Mouse (Mus musculus) liver, embryonic 11.5 days (tissue): ENCODE results near the gene Ccdc194. TPM values are rescaled to one million over a fixed set of nuclear protein-coding genes. Genes with fewer than 3 reads are reported as not detected.

ENCODE experiments used
- ATAC-seq: fragments of 200-750 bp; cut with Nextera tagmentation; replicated peaks from 2 replicates; pipeline ENCODE4 v1.8.0; 2017; ENCODE audit warnings: moderate number of reproducible peaks, mild to moderate bottlenecking, moderate TSS enrichment, moderate library complexity; ENCODE audit not compliant: low FRiP score
- DNase-seq: peaks from one replicate; pipeline ENCODE4 v3.0.0-alpha.2; 2017; ENCODE audit warnings: low spot score
- H3K27ac ChIP-seq: fragments of 300-500 bp; sonication (generic); 2 replicates; pipeline ENCODE4 v1.5.1; 2014; ENCODE audit warnings: mild to moderate bottlenecking, low read depth, low read length, control low read depth
- H3K27me3 ChIP-seq: fragments of 300-500 bp; sonication (generic); replicated peaks from 2 replicates; pipeline ENCODE4 v1.6.1; 2014; ENCODE audit warnings: low read length, mixed read lengths; ENCODE audit not compliant: control insufficient read depth, insufficient read depth
- H3K36me3 ChIP-seq: fragments of 300-500 bp; sonication (generic); 2 replicates; pipeline ENCODE4 v1.6.1; 2014; ENCODE audit warnings: mild to moderate bottlenecking, low read length, moderate library complexity, mixed read lengths; ENCODE audit not compliant: control insufficient read depth, insufficient read depth
- H3K4me1 ChIP-seq: fragments of 300-500 bp; sonication (generic); replicated peaks from 2 replicates; pipeline ENCODE4 v1.6.1; 2014; ENCODE audit warnings: low read length, mixed read lengths; ENCODE audit not compliant: control insufficient read depth, insufficient read depth
- H3K4me2 ChIP-seq: fragments of 300-500 bp; sonication (generic); 2 replicates; pipeline ENCODE4 v1.6.1; 2014; ENCODE audit warnings: mild to moderate bottlenecking, control low read depth, moderate library complexity
- H3K4me3 ChIP-seq: fragments of 300-500 bp; sonication (generic); 2 replicates; pipeline ENCODE4 v1.5.1; 2014; ENCODE audit warnings: low read depth, low read length, control low read depth
- H3K9ac ChIP-seq: fragments of 300-500 bp; sonication (generic); 2 replicates; pipeline ENCODE4 v1.6.1; 2014; ENCODE audit warnings: low read depth, low read length, control low read depth
- H3K9me3 ChIP-seq: fragments of 300-500 bp; sonication (generic); 2 replicates; pipeline ENCODE4 v1.6.1; 2016; ENCODE audit warnings: low read length, inconsistent platforms, mixed read lengths; ENCODE audit not compliant: control insufficient read depth
- WGBS: fragments of 180-500 bp; shearing (Covaris S2); extraction: QIAGEN DNeasy Blood & Tissue Kit; methylation state at CpG from one replicate; pipeline ENCODE4 v1.1.7; 2014; 5-methylcytosine and 5-hydroxymethylcytosine counted together
- polyA plus RNA-seq: library from polyadenylated mRNA; unstranded; fragments of >200 nt; fragmentation: Nextera tagmentation; extraction: Ambion mirVana; gene quantifications from 2 replicates; pipeline ENCODE4 v1.2.1, GENCODE M21; 2014

The Ccdc194 gene
- polyA plus RNA-seq, 1 experiment from 2014 or later, result 0.44 TPM

GRCm38 (mm10) chr8:71509316-71509715 lies 16.2 kb downstream of the Ccdc194 start:
- 67% methylated on average over 2 of the region's 2 CpGs for WGBS
- peaks cover 35% of the 10 kb centered on the region for H3K27me3 ChIP-seq
- no peak overlapping the region for H3K9ac ChIP-seq

GRCm38 (mm10) chr8:71507589-71508104 lies 17.9 kb downstream of the Ccdc194 start:
- Histone ChIP-seq H3K27me3 (peaks cover 35% of the 10 kb centered on the region), H3K36me3 (no peaks in the 10 kb centered on the region), H3K4me2 (peak overlapping the region; percentile 65), H3K4me1 (peaks cover 17% of the 10 kb centered on the region), H3K9ac (no peak overlapping the region), H3K9me3 (no peaks in the 10 kb centered on the region), H3K27ac (no peak overlapping the region), H3K4me3 (peak overlapping the region; percentile 48)
- 1% methylated on average over 61 of the region's 61 CpGs for WGBS
- ATAC-seq, result peak; percentile 48
- DNase-seq, result peak; percentile 79

More at GRCm38 (mm10) chr8:71509316-71509715, 16.2 kb downstream of the Ccdc194 start:
- Histone ChIP-seq H3K9me3 (no peaks in the 10 kb centered on the region), H3K4me1 (peaks cover 20% of the 10 kb centered on the region), H3K27ac (no peak overlapping the region), H3K36me3 (no peaks in the 10 kb centered on the region), H3K4me3 (no peak overlapping the region), H3K4me2 (peak overlapping the region; percentile 35; the same call in 1 of the 2 replicates)
- ATAC-seq, result no peak
- DNase-seq, result no peak

GRCm38 (mm10) chr8:71505979-71506378 lies 19.5 kb downstream of the Ccdc194 start:
- Histone ChIP-seq H3K27me3 (peaks cover 35% of the 10 kb centered on the region), H3K4me2 (no peak overlapping the region), H3K9ac (no peak overlapping the region), H3K4me1 (peaks cover 7% of the 10 kb centered on the region), H3K9me3 (no peaks in the 10 kb centered on the region), H3K27ac (no peak overlapping the region), H3K36me3 (no peaks in the 10 kb centered on the region), H3K4me3 (no peak overlapping the region)
- no peak for DNase-seq
- 73% methylated on average over 4 of the region's 4 CpGs for WGBS
- ATAC-seq, result no peak

GRCm38 (mm10) chr8:71505326-71505725 lies 20.2 kb downstream of the Ccdc194 start:
- no peaks in the 10 kb centered on the region for H3K9me3 ChIP-seq
- no peak for ATAC-seq
- H3K4me1 ChIP-seq, result peaks cover 6% of the 10 kb centered on the region; the same call in 1 of the 2 replicates
- H3K4me3 ChIP-seq, result no peak overlapping the region
- H3K4me2 ChIP-seq, result no peak overlapping the region
- peaks cover 35% of the 10 kb centered on the region for H3K27me3 ChIP-seq
- no peak overlapping the region for H3K27ac ChIP-seq
- no peaks in the 10 kb centered on the region for H3K36me3 ChIP-seq
- 92% methylated on average over 4 of the region's 4 CpGs for WGBS
- no peak for DNase-seq
- H3K9ac ChIP-seq, result no peak overlapping the region

- Histone ChIP-seq H3K4me3 (no peak overlapping the region), H3K36me3 (no peaks in the 10 kb centered on the region), H3K9ac (no peak overlapping the region), H3K4me2 (no peak overlapping the region), H3K4me1 (peaks cover 6% of the 10 kb centered on the region; the same call in 1 of the 2 replicates), H3K27me3 (peaks cover 31% of the 10 kb centered on the region), H3K9me3 (no peaks in the 10 kb centered on the region), H3K27ac (no peak overlapping the region)
- 81% methylated on average over 4 of the region's 4 CpGs for WGBS
- DNase-seq, result no peak
- ATAC-seq, result no peak
These were observed 21.2 kb downstream of the Ccdc194 start for GRCm38 (mm10) chr8:71504349-71504748.

GRCm38 (mm10) chr8:71498816-71499690 lies 26.5 kb downstream of the Ccdc194 start:
- no peaks in the 10 kb centered on the region for H3K9me3 ChIP-seq
- no peaks in the 10 kb centered on the region for H3K27me3 ChIP-seq
- no peak overlapping the region for H3K4me3 ChIP-seq
- 32% methylated on average over 16 of the region's 16 CpGs for WGBS
- ATAC-seq (peak; percentile 37), DNase-seq (no peak)
- H3K36me3 ChIP-seq, result peaks cover 3% of the 10 kb centered on the region; the same call in 1 of the 2 replicates
- no peak overlapping the region for H3K4me2 ChIP-seq
- peaks cover 21% of the 10 kb centered on the region for H3K4me1 ChIP-seq
- H3K9ac ChIP-seq, result no peak overlapping the region
- peak overlapping the region; percentile 63; the same call in 1 of the 2 replicates for H3K27ac ChIP-seq

- Histone ChIP-seq H3K4me3 (no peak overlapping the region), H3K4me1 (peaks cover 21% of the 10 kb centered on the region), H3K36me3 (peaks cover 7% of the 10 kb centered on the region; the same call in 1 of the 2 replicates), H3K9me3 (no peaks in the 10 kb centered on the region), H3K27me3 (no peaks in the 10 kb centered on the region), H3K4me2 (no peak overlapping the region), H3K27ac (peak overlapping the region; percentile 63), H3K9ac (no peak overlapping the region)
- DNase-seq, result no peak
- no peak for ATAC-seq
- 40% methylated on average over 15 of the region's 15 CpGs for WGBS
These were observed 27.5 kb downstream of the Ccdc194 start for GRCm38 (mm10) chr8:71497881-71498501.

GRCm38 (mm10) chr8:71497077-71497645 lies 28.4 kb downstream of the Ccdc194 start:
- H3K4me1 ChIP-seq, result peaks cover 21% of the 10 kb centered on the region
- 88% methylated on average over 1 of the region's 1 CpGs for WGBS

More at GRCm38 (mm10) chr8:71497077-71497645, 28.4 kb downstream of the Ccdc194 start:
- 0 out of 2 replicates have a peak overlapping the region, but pooled peaks have one; percentile 36 for H3K27ac ChIP-seq
- H3K9ac ChIP-seq, result no peak overlapping the region
- no peaks in the 10 kb centered on the region for H3K9me3 ChIP-seq
- peaks cover 11% of the 10 kb centered on the region for H3K36me3 ChIP-seq
- ATAC-seq, result no peak
- H3K4me2 ChIP-seq, result no peak overlapping the region
- H3K27me3 ChIP-seq, result no peaks in the 10 kb centered on the region
- DNase-seq, result no peak
- no peak overlapping the region for H3K4me3 ChIP-seq
